Mouse (Mus musculus): Measurements from ENCODE around the gene Krtap1-4.
"Not testable (repeated sequence)": the region's sequence is repeated elsewhere in the genome, so short reads cannot be mapped to it uniquely, and the experiment has no call there.

The Krtap1-4 gene

DNA sequence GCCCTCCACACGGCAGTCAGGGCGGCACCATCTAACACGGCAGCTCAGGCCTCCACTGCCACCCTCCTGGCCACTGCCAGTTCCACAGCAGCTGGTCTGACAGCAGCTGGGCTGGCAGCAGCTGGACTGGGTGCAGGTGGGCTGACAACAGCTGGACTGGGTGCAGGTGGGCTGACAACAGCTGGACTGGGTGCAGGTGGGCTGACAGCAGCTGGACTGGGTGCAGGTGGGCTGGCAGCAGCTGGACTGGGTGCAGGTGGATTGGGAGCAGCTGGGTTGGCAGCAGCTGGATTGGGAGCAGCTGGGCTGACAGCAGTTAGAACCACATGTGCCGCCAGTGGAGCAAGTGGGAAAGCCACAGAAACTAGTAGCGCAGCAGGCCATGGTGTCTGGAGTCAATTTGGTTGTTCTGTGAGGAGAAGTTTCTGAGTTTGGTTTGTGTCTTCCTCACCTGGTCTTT, at the start of gene Krtap1-4:
Gene Krtap1-4 (minus strand): TSS at position 410 of the 460 bp plus-strand sequence.
- ATAC-seq (ENCODE audit: insufficient number of reproducible peaks, low FRiP score, low TSS enrichment) = no peak

DNA sequence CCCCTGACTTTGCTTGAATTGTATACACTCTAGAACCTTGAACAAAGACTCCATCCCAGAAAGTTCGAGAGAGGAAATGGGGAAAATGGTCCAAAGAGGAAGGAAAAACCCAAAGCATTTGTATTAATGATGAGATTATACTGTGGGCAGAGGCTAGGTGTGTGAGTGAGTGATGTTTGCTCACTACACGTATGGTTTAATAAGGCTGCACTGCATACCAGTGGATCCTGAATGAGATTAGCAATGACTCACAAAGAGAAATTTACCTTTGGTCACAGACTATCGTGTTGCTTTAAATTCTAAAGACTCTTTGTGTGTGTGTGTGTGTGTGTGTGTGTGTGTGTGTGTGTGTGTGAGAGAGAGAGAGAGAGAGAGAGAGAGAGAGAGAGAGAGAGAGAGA, 47.4 kb upstream of the Krtap1-4 start:
- no peak for ATAC-seq (ENCODE audit: insufficient number of reproducible peaks, low FRiP score, low TSS enrichment)

DNA sequence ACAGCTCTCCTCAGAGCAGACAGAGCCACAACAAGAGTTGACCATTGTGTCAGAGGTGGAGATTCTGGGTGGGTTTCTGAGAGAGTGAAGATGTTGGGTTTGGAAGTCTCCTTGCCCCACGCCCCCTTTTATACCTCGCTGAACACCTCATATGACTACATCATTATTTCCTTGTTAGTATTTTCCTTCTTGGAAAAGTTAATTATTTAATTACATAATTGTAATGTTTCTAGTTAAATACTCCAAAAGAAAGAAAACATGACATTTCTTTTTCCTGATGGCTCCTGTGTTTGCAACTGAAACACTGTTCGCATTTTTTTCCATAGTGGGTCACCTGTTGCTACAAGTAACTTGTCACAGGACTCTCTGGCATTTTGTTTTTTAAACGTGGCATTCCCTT, 44.7 kb upstream of the Krtap1-4 start, which contains the start of gene Krtap4-1:
Gene Krtap4-1 (minus strand): TSS at position 101 of the 400 bp plus-strand sequence.
- ATAC-seq (ENCODE audit: insufficient number of reproducible peaks, low FRiP score, low TSS enrichment) = no peak

DNA sequence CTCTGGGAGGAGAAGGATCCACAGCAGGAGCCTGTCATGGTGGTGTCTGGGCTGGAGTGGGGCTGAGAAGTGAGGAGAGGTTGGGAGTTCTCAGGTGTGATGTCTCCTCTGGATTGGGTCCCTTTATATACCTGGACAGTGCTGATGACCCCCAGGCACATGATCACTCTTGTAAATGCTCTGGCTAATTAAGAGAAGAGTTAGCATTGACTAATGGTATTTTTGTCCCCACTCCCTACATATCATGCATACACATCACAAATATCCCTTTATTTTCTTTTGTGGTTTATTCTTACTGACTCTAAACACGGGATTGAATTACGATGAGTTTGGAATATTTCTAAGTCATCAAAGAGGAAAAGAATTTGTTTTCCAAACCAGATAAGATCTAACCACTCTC, 36.9 kb upstream of the Krtap1-4 start, which contains the start of gene Gm11562:
Gene Gm11562 (minus strand): TSS at position 101 of the 400 bp plus-strand sequence.
- no peak for ATAC-seq (ENCODE audit: insufficient number of reproducible peaks, low FRiP score, low TSS enrichment)

DNA sequence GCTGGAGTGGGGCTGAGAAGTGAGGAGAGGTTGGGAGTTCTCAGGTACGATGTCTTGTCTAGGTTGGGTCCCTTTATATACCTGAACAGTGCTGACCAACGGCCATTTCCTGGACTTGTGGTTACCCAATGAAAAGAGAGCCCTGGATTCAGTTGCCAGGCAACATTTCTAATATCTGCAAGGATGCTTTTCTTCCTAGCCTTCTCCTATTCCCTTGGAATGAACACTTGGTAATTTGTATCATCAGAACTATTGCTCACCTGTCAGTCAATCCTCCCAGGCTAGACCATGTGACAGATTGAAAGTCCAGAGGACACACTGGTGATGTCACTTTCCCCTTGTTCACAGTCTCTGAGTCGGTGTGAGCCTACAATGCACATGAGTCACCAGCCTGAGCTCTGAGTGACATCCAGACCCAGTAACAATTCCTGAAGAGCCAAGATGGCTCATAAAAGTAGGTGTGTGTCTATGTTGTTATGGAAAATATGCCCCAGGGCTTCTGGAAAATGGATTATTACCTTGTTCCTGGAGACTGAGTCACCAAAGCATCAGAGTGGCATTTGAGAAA, 31.4 kb upstream of the Krtap1-4 start, which contains the start of gene Krtap2-4:
Gene Krtap2-4 (minus strand): TSS at position 51 of the 568 bp plus-strand sequence.
- ATAC-seq (ENCODE audit: insufficient number of reproducible peaks, low FRiP score, low TSS enrichment) = no peak

DNA sequence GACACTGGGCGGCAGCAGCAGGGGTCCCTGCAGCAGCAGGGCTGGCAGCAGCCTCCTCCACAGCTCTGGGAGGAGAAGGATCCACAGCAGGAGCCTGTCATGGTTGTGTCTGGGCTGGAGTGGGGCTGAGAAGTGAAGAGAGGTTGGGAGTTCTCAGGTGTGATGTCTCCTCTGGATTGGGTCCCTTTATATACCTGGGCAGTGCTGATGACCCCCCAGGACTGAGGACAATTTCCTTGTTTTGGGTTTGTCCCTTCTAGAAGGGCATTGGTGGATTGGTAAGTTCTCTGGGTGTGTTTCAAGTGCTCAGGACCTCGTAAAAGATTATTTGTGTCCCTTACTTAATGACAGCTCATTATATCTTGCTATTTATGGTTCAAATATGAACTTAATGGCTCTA, 26.6 kb upstream of the Krtap1-4 start, which contains the start of gene Gm11937:
Gene Gm11937 (minus strand): TSS at position 101 of the 400 bp plus-strand sequence.
- not testable (repeated sequence) for ATAC-seq (ENCODE audit: insufficient number of reproducible peaks, low FRiP score, low TSS enrichment)

DNA sequence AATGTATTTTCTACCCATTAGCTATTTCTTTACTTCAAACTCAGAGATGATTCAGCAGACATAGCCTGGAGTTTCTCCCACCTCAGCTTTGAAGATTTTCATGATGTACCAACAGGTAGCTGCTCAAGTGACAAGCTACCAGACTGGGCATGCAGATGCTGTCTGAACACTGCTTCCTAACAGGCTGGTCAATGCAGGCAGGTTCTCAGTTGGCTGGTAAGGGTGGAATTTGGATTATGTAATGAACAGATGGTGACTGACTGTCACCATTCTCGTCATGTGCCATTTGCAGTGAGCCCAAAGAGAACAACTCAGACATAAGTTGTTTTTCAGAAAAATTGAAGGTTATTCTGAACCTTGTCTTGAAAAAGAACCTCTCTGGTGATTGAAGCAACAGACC, 25.7 kb upstream of the Krtap1-4 start:
- ATAC-seq (ENCODE audit: insufficient number of reproducible peaks, low FRiP score, low TSS enrichment) = no peak

DNA sequence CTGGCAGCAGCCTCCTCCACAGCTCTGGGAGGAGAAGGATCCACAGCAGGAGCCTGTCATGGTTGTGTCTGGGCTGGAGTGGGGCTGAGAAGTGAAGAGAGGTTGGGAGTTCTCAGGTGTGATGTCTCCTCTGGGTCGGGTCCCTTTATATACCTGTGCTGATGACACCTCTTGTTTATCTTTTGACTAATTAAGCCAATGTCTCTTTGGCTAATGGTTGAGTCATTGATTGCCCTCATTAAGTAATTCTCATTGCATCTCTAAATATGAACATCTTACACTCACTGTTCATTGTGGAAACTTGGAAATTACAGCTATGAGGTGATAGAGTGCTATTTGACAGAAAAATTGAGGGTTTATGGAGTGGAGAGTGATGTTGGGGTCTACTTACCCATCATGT, 19.8 kb upstream of the Krtap1-4 start, which contains the start of gene Gm11938:
Gene Gm11938 (minus strand): TSS at position 101 of the 400 bp plus-strand sequence.
- not testable (repeated sequence) for ATAC-seq (ENCODE audit: insufficient number of reproducible peaks, low FRiP score, low TSS enrichment)

DNA sequence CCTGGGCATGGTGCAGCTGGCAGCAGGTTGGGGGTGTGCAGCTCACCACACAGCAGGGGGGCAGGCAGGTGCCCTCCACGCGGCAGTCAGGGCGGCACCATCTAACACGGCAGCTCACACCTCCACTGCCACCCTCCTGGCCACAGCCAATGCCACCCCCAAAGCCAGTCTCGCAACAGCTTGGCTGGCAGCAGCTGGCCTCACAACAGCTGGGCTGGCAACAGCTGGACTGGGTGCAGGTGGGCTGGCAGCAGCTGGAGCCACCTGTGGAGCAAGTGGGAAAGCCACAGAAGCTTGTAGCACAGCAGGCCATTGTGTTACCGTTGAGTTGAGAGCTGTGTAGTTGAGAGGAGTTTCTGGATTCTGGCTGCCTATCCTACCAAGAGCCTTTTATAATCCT, 14.3 kb upstream of the Krtap1-4 start, which contains the start of gene Krtap9-3:
Gene Krtap9-3 (minus strand): TSS at position 364 of the 400 bp plus-strand sequence.
- ATAC-seq (ENCODE audit: insufficient number of reproducible peaks, low FRiP score, low TSS enrichment) = not testable (repeated sequence)

DNA sequence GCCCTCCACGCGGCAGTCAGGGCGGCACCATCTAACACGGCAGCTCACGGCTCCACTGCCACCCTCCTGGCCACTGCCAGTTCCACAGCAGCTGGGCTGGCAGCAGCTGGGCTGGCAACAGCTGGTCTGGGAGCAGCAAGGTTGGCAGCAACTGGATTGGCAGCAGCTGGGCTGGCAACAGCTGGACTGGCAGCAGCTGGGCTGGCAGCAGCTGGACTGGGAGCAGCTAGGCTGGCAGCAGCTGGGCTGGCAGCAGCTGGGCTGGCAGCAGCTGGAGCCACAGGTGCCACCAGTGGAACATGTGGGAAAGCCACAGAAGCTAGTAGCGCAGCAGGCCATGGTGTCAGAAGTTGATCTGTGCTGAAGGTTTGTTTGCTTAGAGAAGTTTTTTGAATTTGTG, 7.5 kb upstream of the Krtap1-4 start, which contains the start of gene Krtap1-3:
Gene Krtap1-3 (minus strand): TSS at position 359 of the 400 bp plus-strand sequence.
- no peak for ATAC-seq (ENCODE audit: insufficient number of reproducible peaks, low FRiP score, low TSS enrichment)

DNA sequence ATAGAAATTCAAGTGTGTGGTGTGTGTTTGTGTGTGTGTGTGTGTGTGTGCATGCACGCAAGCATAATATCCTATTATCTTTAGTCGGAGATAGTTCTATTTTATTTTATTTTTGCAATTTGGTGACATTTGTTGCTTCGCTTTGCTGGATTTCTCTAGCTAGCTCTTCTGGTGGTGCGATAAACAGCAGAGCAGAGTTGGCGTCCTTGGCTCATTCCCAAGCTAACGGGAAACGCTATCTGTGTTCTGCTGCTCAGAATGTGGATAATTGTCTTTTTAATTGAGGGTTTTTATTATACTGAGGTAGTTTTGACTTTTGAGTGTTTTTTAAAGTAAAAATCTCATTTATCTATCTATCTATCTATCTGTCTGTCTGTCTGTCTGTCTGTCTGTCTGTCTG, 1.6 kb upstream of the Krtap1-4 start:
- ATAC-seq (ENCODE audit: insufficient number of reproducible peaks, low FRiP score, low TSS enrichment) = no peak

DNA sequence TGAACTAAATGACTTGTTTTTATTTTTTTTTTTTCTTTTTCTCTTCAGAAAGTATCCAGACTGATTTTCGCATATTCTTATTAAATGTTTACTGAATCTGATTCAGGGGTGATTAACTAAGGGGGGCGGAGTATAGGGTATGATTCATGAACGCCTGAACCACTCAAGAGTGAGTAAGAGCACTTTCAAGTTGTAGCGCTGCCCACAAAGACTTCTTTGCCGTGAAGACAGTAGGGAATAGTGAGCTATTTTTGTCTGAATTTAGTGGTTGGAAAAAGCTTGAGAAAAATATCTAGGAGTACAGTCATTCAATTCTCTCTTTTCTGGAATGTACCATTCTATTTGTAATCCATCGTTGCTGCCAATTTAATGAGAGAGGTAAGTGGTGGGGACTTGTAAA, 1.9 kb downstream of the Krtap1-4 start:
- ATAC-seq (ENCODE audit: insufficient number of reproducible peaks, low FRiP score, low TSS enrichment) = no peak

DNA sequence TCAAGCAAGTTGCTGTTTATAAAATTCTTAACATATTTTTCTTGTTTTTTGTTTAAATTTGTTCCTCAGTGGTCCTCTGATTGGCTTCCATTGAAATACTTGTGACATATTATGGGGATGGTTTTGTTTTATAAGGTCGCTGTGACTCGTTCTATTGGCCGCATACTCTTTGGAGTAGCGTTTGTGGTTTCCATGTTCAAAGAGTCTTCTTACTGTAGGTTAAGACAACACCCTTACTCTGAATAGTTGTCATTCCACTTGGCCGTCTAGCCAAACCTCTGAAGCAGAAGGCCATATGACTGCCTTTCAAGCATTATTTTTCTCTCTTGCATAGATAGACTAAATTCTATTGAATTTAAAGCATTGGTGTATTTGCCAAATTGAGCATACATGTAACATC, 2.4 kb downstream of the Krtap1-4 start:
- no peak for ATAC-seq (ENCODE audit: insufficient number of reproducible peaks, low FRiP score, low TSS enrichment)

DNA sequence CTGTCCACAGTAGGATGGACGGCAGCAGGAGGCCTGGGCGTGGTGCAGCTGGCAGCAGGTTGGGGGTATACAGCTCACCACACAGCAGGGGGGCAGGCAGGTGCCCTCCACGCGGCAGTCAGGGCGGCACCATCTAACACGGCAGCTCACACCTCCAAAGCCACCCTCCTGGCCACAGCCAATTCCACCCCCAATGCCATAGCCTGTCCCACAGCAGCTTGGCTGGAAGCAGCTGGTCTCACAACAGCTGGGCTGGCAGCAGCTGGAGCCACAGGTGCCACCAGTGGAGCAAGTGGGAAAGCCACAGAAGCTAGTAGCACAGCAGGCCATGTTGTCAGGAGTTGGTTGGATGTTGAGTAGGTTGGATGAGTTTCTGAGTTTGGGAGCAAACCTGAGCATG, 2.8 kb downstream of the Krtap1-4 start, which contains the start of gene Krtap1-5:
Gene Krtap1-5 (minus strand): TSS at position 381 of the 400 bp plus-strand sequence.
- no peak for ATAC-seq (ENCODE audit: insufficient number of reproducible peaks, low FRiP score, low TSS enrichment)

DNA sequence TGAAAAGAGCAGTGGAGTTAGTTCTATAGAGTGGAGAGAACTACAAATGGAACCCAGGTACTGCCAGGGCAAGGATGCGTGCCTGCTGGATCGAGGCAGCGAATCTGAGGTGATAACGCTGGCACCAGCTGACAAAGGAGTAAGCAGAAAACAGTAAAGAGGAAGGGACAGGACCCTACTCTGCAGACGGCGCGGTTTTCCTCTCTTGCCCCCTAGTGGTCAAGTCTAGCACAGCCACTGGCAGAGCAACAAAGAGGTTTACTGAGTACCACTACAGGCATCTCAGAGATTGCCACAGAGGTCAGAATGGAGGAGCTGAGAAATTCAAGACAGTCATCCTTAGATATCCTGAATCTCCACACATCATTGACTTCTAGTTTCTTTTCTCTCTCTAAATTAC, 9.3 kb downstream of the Krtap1-4 start:
- ATAC-seq (ENCODE audit: insufficient number of reproducible peaks, low FRiP score, low TSS enrichment) = no peak; the same call in 1 of the 2 replicates

DNA sequence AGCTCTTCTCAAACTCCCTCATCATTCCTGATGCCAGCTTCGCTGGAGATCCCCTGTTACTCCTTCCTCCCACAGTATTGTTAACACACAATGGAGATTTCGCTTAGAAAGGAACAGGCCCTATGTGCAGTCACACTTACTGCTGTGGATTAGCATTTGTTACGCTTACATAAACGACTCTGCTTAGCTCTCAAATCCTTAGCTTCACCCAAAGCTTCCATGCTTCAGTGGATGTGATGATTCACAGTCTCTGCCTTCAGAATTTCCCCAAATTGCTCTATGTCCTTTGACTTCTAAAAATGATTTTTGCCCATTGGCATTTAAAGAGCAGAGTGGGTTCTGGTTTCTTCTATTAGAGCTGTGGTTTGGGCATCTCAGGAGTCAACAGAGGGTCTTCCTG, 10.3 kb downstream of the Krtap1-4 start:
- no peak for ATAC-seq (ENCODE audit: insufficient number of reproducible peaks, low FRiP score, low TSS enrichment)

DNA sequence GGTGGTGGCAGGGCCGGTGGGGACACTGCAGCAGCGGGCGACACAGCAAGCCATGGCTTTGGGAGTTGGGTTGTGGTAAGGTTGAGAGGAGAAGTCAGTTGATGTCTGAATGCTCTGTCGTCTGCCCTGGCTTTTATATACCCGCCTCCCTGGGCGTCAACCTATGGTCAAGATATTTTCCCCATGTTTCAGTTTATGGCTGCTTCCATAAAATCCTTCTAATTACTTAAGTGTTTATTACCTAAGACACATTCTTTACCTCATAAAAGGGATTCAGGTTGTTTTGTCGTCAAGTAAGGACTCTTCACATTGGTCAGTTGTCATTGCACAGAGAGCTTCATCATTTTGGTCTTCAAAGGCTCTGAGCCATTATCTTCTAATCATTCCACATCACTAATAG, 16.9 kb downstream of the Krtap1-4 start, which contains the start of gene Krtap3-1:
Gene Krtap3-1 (minus strand): TSS at position 101 of the 400 bp plus-strand sequence.
- ATAC-seq (ENCODE audit: insufficient number of reproducible peaks, low FRiP score, low TSS enrichment) = no peak

DNA sequence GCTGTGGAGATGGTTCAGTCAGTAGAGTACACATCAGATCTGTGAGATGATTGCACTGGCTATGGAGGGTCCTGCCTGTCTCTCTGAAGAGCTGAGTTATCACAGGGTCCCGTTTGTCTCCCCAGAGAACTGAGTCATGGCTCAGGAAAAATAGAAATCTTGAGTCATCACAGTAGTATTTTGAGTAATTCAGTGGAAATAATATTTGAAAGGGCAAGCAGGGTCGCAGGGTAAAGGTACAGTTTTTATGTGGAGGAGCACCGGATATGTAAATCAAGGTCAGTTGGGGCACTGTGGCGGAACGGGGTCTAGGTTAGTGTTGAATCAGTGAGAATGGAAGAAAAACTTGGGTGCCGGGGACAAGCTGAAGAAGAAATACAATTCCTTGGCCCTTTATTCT, 20.9 kb downstream of the Krtap1-4 start:
- ATAC-seq (ENCODE audit: insufficient number of reproducible peaks, low FRiP score, low TSS enrichment) = no peak

DNA sequence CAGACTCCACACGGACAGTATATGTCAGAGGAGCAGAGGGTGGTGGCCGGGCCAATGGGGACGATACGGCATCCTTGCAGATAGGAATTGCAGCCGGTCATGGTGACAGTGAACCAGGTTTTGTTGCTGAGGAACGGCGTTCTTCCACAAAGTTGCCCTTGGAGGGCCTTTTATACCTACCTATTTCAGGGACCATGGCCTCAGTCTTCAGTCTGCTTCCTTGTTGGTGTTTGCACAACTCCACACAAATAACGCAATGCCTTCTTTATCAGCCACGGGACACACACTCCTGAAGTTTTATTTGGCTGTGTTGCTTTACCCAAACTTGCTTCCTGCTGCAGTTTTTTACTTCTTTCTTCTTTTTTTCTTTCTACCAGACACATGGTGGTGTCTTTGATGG, 24.1 kb downstream of the Krtap1-4 start, which contains the start of gene Gm11939:
Gene Gm11939 (minus strand): TSS at position 101 of the 400 bp plus-strand sequence.
- no peak for ATAC-seq (ENCODE audit: insufficient number of reproducible peaks, low FRiP score, low TSS enrichment)

DNA sequence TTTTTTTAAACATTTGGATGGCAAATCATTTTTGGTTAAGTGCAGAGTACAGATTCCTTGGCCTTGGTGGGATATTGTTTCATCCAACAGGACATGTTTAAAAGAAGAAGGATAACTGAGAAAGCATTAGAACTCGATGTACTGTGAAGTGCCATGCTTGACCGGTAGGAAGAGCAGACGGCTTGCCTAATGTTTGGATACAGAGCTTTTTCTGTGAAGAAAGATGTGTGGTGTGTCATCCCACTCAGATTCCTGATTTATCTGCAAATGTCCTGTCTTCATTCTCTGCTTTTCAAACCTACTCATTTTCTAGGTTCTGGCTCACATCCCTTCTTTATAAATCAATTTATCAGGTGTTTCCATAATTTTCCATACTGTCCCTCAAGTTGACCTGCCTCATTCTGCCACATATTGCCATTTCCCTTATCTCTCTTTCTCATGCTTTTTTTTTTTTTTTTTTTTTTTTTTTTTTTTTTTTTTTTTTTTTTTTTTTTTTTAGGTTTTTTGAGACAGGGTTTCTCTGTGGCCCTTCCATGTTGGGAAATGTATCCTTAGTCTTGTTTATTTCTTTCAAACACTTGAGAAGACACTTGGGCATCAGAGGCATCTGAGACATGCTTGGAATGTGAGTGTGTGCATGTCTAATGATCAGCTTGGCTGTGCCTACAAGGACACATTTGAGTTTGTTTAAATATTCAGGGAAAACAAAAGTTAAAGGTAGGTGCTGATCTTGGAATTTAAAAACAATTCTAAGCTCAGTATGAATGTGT, 25.3 kb downstream of the Krtap1-4 start:
- no peak for ATAC-seq (ENCODE audit: insufficient number of reproducible peaks, low FRiP score, low TSS enrichment)

DNA sequence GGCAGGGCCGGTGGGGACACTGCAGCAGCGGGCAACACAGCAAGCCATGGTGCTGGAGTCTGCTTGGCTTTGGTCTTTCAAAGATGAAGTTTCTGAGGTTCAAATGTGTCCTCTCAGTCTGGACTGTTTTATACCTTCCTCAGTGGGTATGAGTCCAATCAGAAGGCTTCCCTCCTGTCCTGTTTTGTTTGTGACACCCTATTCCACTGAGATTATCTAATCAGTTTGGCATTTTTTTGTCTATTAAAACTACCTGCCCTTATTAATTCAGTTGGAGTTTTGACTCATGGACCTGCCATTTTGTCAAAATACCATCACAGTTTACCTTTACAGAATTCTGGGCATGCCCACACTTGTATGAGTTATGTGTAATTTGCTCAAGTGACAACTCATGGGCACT, 26.7 kb downstream of the Krtap1-4 start, which contains the start of gene Krtap3-2:
Gene Krtap3-2 (minus strand): TSS at position 101 of the 400 bp plus-strand sequence.
- ATAC-seq (ENCODE audit: insufficient number of reproducible peaks, low FRiP score, low TSS enrichment) = no peak

All from cerebellum, adult (tissue).